Mouse (Mus musculus): ENCODE data around the gene Nlrp3.

DNA sequence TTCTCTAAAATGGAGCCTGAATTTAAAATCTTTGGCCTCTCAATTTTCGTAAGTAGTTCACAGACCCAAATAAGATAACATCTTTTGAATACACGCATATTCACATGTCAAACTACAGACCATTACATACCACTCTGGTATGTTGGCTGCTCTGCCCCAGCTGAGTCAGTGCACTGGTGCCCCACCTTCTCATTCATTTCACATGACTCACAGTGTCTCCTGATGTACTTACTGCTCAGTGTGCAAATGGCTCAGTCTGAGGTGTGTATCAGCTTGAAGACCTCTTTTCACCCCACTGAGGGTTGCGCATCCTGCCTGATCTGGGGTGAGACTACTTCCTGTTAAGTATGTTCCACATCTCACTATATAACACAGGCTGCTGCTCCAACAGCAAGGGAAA is 59.5 kb downstream of the Nlrp3 start:
- TF ChIP-seq CTCF (IDR thresholded peaks at IDR 0.05; ENCODE audit: low read depth) (no peak), EP300 (IDR thresholded peaks at IDR 0.05; ENCODE audit: low read depth) (no peak)

Data from heart, postnatal 0 days (tissue).